Mouse (Mus musculus) spleen, postnatal 14 days (tissue): ENCODE results near the gene Gm21887.
"Not testable (repeated sequence)": the region's sequence is repeated elsewhere in the genome, so short reads cannot be mapped to it uniquely, and the experiment has no call there.

Experiments used
- DNase-seq, 2 experiments: peaks; one replicate each; pipeline ENCODE4 v3.0.0; 2021 to 2022; ENCODE audit warnings: low spot score in 2 of 2

Gene Gm21887

GRCm38 (mm10) chrX:170013421-170013820 is 4.0 kb downstream of the Gm21887 start:
- DNase-seq = not testable (repeated sequence)

DNA sequence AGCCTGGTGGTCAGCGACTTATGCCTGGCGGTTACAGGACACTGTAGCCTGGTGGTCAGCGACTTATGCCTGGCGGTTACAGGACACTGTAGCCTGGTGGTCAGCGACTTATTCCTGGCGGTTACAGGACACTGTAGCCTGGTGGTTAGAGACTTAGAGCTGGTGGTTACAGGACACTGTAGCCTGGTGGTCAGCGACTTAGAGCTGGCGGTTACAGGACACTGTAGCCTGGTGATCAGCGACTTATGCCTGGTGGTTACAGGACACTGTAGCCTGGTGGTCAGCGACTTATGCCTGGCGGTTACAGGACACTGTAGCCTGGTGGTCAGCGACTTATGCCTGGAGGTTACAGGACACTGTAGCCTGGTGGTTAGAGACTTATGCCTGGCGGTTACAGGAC is 4.6 kb downstream of the Gm21887 start:
- peak in 1 of 2 experiments; percentile 19 for DNase-seq

DNA sequence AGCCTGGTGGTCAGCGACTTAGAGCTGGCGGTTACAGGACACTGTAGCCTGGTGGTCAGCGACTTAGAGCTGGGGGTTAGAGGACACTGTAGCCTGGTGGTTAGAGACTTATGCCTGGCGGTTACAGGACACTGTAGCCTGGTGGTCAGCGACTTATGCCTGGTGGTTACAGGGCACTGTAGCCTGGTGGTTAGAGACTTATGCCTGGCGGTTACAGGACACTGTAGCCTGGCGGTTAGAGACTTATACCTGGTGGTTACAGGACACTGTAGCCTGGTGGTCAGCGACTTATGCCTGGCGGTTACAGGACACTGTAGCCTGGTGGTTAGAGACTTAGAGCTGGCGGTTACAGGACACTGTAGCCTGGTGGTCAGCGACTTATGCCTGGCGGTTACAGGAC is 6.4 kb downstream of the Gm21887 start:
- not testable (repeated sequence) for DNase-seq

- peak; percentile 74 for DNase-seq
Observed at GRCm38 (mm10) chrX:170017333-170018245, 8.1 kb downstream of the Gm21887 start.

- DNase-seq = peak; percentile 72 to 76
Observed at GRCm38 (mm10) chrX:170018571-170019218, 9.2 kb downstream of the Gm21887 start.

DNA sequence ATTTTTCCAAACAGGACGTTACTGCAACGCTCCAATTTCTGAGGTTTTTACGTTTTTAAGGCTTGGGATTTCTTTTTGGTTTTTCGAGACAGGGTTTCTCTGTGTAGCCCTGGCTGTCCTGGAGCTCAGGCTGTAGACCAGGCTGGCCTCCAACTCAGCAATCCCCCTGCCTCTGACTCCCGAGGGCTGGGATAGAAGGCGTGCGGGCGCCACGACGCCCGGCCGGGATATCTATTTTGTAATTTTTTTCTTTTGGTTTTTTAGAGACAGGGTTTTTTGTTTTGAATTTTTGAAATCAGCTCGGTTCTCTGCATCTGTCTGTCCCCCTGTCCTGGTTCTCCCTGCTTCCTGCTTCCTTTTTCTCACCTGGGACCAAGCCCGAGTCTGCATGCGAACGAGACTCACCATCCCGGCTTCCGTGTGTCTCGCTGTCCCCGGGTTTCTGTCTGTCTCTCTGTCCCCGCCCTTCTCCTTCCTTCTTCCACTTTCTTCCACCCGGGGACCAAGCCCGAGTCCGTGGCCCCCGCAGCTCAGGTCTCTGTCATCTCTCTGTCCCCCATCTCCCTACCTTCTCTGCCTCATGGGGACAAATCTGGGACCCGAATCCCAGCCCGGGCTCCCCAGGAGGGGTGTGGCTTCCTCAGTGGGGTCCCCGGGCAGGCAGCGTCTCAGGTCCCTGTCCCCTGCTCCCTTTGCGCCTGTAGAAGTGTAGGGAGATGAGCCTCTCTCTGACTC is 9.9 kb downstream of the Gm21887 start:
- DNase-seq = peak in 1 of 2 experiments; percentile 68

GRCm38 (mm10) chrX:170019954-170020689 is 10.7 kb downstream of the Gm21887 start:
- DNase-seq = peak; percentile 88 to 89

DNA sequence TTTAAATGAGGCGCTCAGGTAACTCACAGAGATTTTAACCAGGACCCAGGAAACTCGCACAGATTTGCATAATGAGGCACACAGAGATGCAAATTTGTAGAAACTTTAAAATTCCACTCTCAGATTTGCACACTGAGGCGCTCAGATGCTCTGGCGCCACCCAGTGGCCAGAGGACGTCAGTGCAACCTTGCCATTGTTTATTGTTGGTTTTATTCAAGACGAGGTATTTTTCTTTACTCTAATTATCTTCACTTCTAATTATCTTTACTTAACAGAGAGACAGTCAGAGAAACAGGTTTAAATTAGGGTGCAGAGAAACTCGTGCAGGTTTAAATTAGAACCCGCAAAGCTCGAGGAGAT is 11.2 kb downstream of the Gm21887 start:
- DNase-seq = peak; percentile 57 to 83

GRCm38 (mm10) chrX:170021205-170021604 is 11.7 kb downstream of the Gm21887 start:
- DNase-seq = peak in 1 of 2 experiments; percentile 38

DNA sequence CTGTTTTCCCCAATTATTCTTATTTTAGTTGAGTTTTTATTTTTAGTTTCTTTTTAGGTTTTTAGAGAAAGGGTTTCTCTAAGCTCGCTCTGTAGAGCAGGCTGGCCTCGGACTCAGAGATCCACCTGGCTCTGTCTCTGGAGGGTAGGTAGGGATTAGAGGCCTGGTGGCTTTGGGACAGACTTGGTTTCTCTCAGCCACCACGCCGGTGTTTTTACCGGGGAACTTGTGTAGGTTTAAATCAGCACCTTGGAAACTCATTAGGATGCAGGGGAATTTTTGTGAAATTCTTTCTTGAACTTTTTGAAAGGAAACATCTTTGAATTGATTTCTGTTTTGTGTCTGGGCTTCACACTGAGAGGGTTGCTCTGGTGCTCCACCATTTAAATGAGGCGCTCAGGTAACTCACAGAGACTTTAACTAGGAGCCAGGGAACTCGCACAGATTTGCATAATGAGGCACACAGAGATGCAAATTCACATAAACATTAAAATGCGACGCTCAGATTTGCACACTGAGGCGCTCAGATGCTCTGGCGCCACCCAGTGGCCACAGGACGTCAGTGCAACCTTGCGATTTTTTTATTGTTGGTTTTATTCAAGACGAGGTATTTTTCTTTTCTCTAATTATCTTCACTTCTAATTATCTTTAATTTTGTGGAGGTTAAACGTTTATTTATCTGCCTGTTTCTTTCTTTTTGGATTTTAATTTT is 12.4 kb downstream of the Gm21887 start:
- peak; percentile 57 to 68 for DNase-seq
